Mouse (Mus musculus): Measurements from ENCODE around the gene Iqgap2.

DNA sequence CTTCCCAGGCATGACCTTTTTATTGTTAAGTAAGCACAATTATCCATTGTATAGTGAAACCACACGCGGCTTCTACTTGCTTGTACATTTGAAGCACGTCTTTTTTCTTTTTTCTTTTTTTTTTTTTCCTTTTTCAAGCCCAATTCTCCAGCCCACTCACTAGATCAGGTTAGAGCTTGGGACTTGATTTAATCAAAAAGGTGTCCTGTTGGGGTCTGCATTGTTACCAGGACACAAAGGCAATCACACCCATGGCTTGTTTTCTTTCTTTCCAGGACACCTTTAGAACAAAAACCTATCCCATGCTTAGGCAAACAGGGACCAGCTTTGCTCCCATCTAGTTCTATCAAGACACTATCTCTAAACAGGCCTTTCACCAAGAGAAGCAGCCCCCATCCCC, 59.0 kb downstream of the Iqgap2 start:
- TF ChIP-seq KAT2A (IDR thresholded peaks at IDR 0.05; ENCODE audit: insufficient replicate concordance, low read length): no peak
- no peak for TF ChIP-seq ZKSCAN1 (IDR thresholded peaks at IDR 0.05; ENCODE audit: borderline replicate concordance, low read depth, low read length)
- no peak for TF ChIP-seq USF1 (IDR thresholded peaks at IDR 0.05; ENCODE audit: low read depth, low read length)
- TF ChIP-seq CTCF (conservative IDR thresholded peaks at IDR 0.05 in 1 of 2, IDR thresholded peaks at IDR 0.05 in 1 of 2; ENCODE audit: low read depth in 2 of 2, low read length in 2 of 2): no peak
- TF ChIP-seq MAX (IDR thresholded peaks at IDR 0.05; ENCODE audit: low read length): no peak
- TF ChIP-seq POLR2A (IDR thresholded peaks at IDR 0.05; ENCODE audit: low read depth, low read length): no peak
- TF ChIP-seq RAD21 (IDR thresholded peaks at IDR 0.05; ENCODE audit: low read depth, low read length): no peak
- TF ChIP-seq BHLHE40 (IDR thresholded peaks at IDR 0.05; ENCODE audit: low read depth, low read length): no peak
- TF ChIP-seq EP300 (IDR thresholded peaks at IDR 0.05; ENCODE audit: low read length): no peak
- TF ChIP-seq MXI1 (IDR thresholded peaks at IDR 0.05; ENCODE audit: low read depth, low read length): no peak
